Mouse (Mus musculus): ENCODE measurements around the gene Aqr.

Aqr gene

GRCm38 (mm10) chr2:114135777-114136176, 51.0 kb downstream of the Aqr start:
- DNase-seq (ENCODE audit: low spot score in 2 of 2) = no peak

GRCm38 (mm10) chr2:114133355-114133754, 53.5 kb downstream of the Aqr start:
- DNase-seq (ENCODE audit: low spot score in 2 of 2) = no peak

- no peak for DNase-seq (ENCODE audit: low spot score in 2 of 2)
Observed at GRCm38 (mm10) chr2:114130657-114131056, 56.2 kb downstream of the Aqr start.

- no peak for DNase-seq (ENCODE audit: low spot score in 2 of 2)
Observed at GRCm38 (mm10) chr2:114123304-114123703, 63.5 kb downstream of the Aqr start.

- no peak for DNase-seq (ENCODE audit: low spot score in 2 of 2)
Observed at GRCm38 (mm10) chr2:114119451-114119850, 67.4 kb downstream of the Aqr start.

GRCm38 (mm10) chr2:114117665-114118064, 69.2 kb downstream of the Aqr start:
- no peak for DNase-seq (ENCODE audit: low spot score in 2 of 2)

- DNase-seq (ENCODE audit: low spot score in 2 of 2) = no peak
Observed at GRCm38 (mm10) chr2:114117235-114117634, 69.6 kb downstream of the Aqr start.

- DNase-seq (ENCODE audit: low spot score in 2 of 2) = no peak
Observed at GRCm38 (mm10) chr2:114115563-114115962, 71.3 kb downstream of the Aqr start.

- no peak for DNase-seq (ENCODE audit: low spot score in 2 of 2)
Observed at GRCm38 (mm10) chr2:114107288-114108278, 79.2 kb downstream of the Aqr start.

- DNase-seq (ENCODE audit: low spot score in 2 of 2) = no peak
Observed at GRCm38 (mm10) chr2:114106383-114106782, 80.4 kb downstream of the Aqr start.

- no peak for DNase-seq (ENCODE audit: low spot score in 2 of 2)
Observed at GRCm38 (mm10) chr2:114102471-114102870, 84.4 kb downstream of the Aqr start.

- DNase-seq (ENCODE audit: low spot score in 2 of 2) = no peak
Observed at GRCm38 (mm10) chr2:114100834-114101233, 86.0 kb downstream of the Aqr start.

GRCm38 (mm10) chr2:114099816-114100215, 87.0 kb downstream of the Aqr start:
- DNase-seq (ENCODE audit: low spot score in 2 of 2) = no peak

GRCm38 (mm10) chr2:114099109-114099508, 87.7 kb downstream of the Aqr start:
- DNase-seq (ENCODE audit: low spot score in 2 of 2) = no peak

- no peak for DNase-seq (ENCODE audit: low spot score in 2 of 2)
Observed at GRCm38 (mm10) chr2:114097627-114098026, 89.2 kb downstream of the Aqr start.

GRCm38 (mm10) chr2:114096570-114096969, 90.3 kb downstream of the Aqr start:
- no peak for DNase-seq (ENCODE audit: low spot score in 2 of 2)

GRCm38 (mm10) chr2:114095348-114095747, 91.5 kb downstream of the Aqr start:
- DNase-seq (ENCODE audit: low spot score in 2 of 2) = peak in 1 of 2 experiments; percentile 27

GRCm38 (mm10) chr2:114094696-114095095, 92.1 kb downstream of the Aqr start:
- DNase-seq (ENCODE audit: low spot score in 2 of 2) = no peak

GRCm38 (mm10) chr2:114093577-114093976, 93.2 kb downstream of the Aqr start:
- no peak for DNase-seq (ENCODE audit: low spot score in 2 of 2)

- no peak for DNase-seq (ENCODE audit: low spot score in 2 of 2)
Observed at GRCm38 (mm10) chr2:114089862-114090261, 97.0 kb downstream of the Aqr start.

- DNase-seq (ENCODE audit: low spot score in 2 of 2) = peak in 1 of 2 experiments; percentile 14
Observed at GRCm38 (mm10) chr2:114087271-114087670, 99.6 kb downstream of the Aqr start.

GRCm38 (mm10) chr2:114071876-114072275, 114.9 kb downstream of the Aqr start:
- DNase-seq (ENCODE audit: low spot score in 2 of 2) = no peak

GRCm38 (mm10) chr2:114066226-114066625, 120.6 kb downstream of the Aqr start:
- DNase-seq (ENCODE audit: low spot score in 2 of 2) = no peak

Data from left cerebral cortex, adult 9 months (tissue).